Mouse (Mus musculus): ENCODE results near the gene Smap2.

DNA sequence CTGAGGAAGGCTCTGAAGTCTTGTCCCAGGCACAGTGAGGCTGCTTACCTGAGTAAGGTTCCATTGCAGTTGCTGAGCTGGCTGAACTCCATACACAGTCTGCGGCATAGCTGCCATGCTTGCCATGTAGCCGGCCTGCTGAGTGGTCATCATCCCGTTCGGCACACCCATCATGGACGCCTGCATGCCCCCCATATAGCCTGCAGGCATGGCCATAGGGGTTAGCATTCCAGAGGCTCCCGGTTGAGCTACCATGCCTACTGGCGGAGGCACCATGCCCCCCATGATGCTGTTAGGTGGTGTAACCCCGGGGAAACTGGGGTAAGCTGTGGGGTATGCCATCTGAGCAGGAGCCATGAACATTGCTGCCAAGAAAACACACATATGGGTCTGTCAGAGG, 45.2 kb downstream of the Smap2 start:
- TF ChIP-seq ZNF384 (IDR thresholded peaks at IDR 0.05; ENCODE audit: low read depth, low read length) (no peak), CHD2 (IDR thresholded peaks at IDR 0.05; ENCODE audit: low read depth, low read length) (no peak)
